11 mouse cellular contexts compared by ENCODE assay signal in the genomic region with DNA sequence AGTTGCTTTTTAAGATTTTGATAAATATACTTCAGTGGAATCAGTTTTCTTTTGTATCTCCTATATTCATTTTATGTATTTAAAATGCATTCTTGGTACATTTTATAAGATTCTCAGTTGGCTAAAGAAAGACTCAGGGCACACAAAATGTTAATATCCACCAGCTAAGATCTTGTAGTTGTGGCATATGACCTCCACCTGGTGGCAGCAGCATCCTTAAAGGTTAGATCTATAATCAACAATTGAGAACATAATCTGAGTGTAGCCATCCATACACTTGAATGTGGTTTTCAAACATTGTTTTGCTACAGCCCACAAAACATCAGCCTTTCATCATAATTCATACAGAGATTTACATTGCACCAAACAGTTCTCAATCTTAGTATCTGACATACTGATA.
DNase-seq lines count a peak whose midpoint lies in the region; ATAC-seq and TF ChIP-seq lines count a peak whose summit lies in the region.
"Had no signal": no experiment of that assay in that cellular context is flagged by ENCODE, and none has a peak within 500 bp of the region (broad histone marks: within the 10 kb centered on the region; RNA-seq: fewer than 3 reads in every experiment).

No protein-coding gene starts in this region.

- in situ Hi-C loops in CH12.LX (cut with MboI; ENCODE audit: low pct_ligation_motif_present, low pct_unique_long_range_greater_than_20kb, low sequenced_read_pairs), result no loop called here

- no peak for TF ChIP-seq EP300 in heart, postnatal 0 days (IDR thresholded peaks at IDR 0.05; ENCODE audit: low read depth)
- no peak for TF ChIP-seq EP300 in CH12.LX (IDR thresholded peaks at IDR 0.05; ENCODE audit: low read length)

- H3K79me2 ChIP-seq in CH12.LX (replicated peaks; ENCODE audit: control insufficient read depth, extremely low read depth, insufficient read depth, poor library complexity, severe bottlenecking), result no peaks in the 10 kb centered on the region

- peaks cover 9% of the 10 kb centered on the region; the same call in 1 of the 2 replicates for H3K4me1 ChIP-seq in heart, postnatal 0 days (ENCODE audit: control insufficient read depth, insufficient read depth)
- H3K4me1 ChIP-seq in CH12.LX (ENCODE audit: control insufficient read depth in 1 of 2, insufficient read depth in 2 of 2), result peaks cover 0 to 30% of the 10 kb centered on the region in 2 experiments; a peak in 2 of 4 replicates
- H3K4me1 ChIP-seq in kidney, embryonic 15.5 days, result no peaks in the 10 kb centered on the region

- H3K4me2 ChIP-seq in heart, postnatal 0 days (ENCODE audit: low read depth, low read length), result no peak overlapping the region
- no peak overlapping the region for H3K4me2 ChIP-seq in CH12.LX (ENCODE audit: insufficient read depth, low read depth, poor library complexity, severe bottlenecking)
- no peak overlapping the region for H3K4me2 ChIP-seq in kidney, embryonic 15.5 days

- no peak overlapping the region for H3K27ac ChIP-seq in heart, postnatal 0 days (ENCODE audit: low read depth)
- no peak overlapping the region for H3K27ac ChIP-seq in CH12.LX (ENCODE audit: insufficient read depth, low read depth)
- no peak overlapping the region for H3K27ac ChIP-seq in kidney, embryonic 15.5 days
- H3K27ac ChIP-seq: forebrain, embryonic 10.5 days had no signal

- TF ChIP-seq RAD21 in CH12.LX (IDR thresholded peaks at IDR 0.05; ENCODE audit: low read depth, low read length), result peak; percentile 47

- H3K9me3 ChIP-seq in heart, postnatal 0 days (replicated peaks; ENCODE audit: control insufficient read depth, low read length), result no peaks in the 10 kb centered on the region
- H3K9me3 ChIP-seq in CH12.LX (replicated peaks; ENCODE audit: low read length), result no peaks in the 10 kb centered on the region
- H3K9me3 ChIP-seq in kidney, embryonic 15.5 days (replicated peaks), result no peaks in the 10 kb centered on the region
- H3K9me3 ChIP-seq: forebrain, embryonic 10.5 days had no signal

- no peak overlapping the region for H3K4me3 ChIP-seq in heart, postnatal 0 days (ENCODE audit: low read depth, low read length)
- H3K4me3 ChIP-seq in CH12.LX (replicated peaks in 1 of 3; ENCODE audit: low read depth in 2 of 3, low read length in 2 of 3, poor library complexity in 1 of 3), result no peak overlapping the region
- no peak overlapping the region for H3K4me3 ChIP-seq in kidney, embryonic 15.5 days (replicated peaks)
- H3K4me3 ChIP-seq: forebrain, embryonic 10.5 days; myocyte had no signal

- ATAC-seq in heart, postnatal 0 days (ENCODE audit: insufficient read depth, low read depth), result no peak
- ATAC-seq in kidney, embryonic 15.5 days (replicated peaks; ENCODE audit: low FRiP score), result peak; percentile 40; the same call in 1 of the 2 replicates
- ATAC-seq in activated CD4-positive, CD25-positive, alpha-beta regulatory T cell, adult 4 months, result no peak

- TF ChIP-seq CTCF in heart, postnatal 0 days (IDR thresholded peaks at IDR 0.05; ENCODE audit: low read depth), result peak; percentile 44
- peak in 1 of 2 experiments; percentile 40; a peak in 1 of 4 replicates for TF ChIP-seq CTCF in CH12.LX (conservative IDR thresholded peaks at IDR 0.05 in 1 of 2, IDR thresholded peaks at IDR 0.05 in 1 of 2; ENCODE audit: low read depth in 2 of 2, low read length in 2 of 2)

- intact Hi-C loops in heart, postnatal 25 days (cut with DNase I), result loop anchor here (5.0 to 10.0 kb wide), 3 partner anchors 120 to 948 kb away; a partner anchor contains a TSS

- DNase-seq in heart, postnatal 0 days (ENCODE audit: low spot score), result no peak
- no peak for DNase-seq in heart, postnatal 25 days (ENCODE audit: low spot score)
- DNase-seq in 3T3-L1 (ENCODE audit: low read depth, low spot score) (peak; percentile 69), CH12.LX (ENCODE audit: extremely low read depth) (peak; percentile 3)
- DNase-seq in frontal cortex, postnatal 14 days (ENCODE audit: low spot score in 2 of 2), result no peak
- no peak for DNase-seq in frontal cortex, postnatal 25 days (ENCODE audit: low spot score in 2 of 2)
- DNase-seq: thymus, postnatal 4 days had no signal

- H3K27me3 ChIP-seq in heart, postnatal 0 days (ENCODE audit: control insufficient read depth, insufficient read depth, low read length), result no peaks in the 10 kb centered on the region
- no peaks in the 10 kb centered on the region for H3K27me3 ChIP-seq in CH12.LX (replicated peaks)
- H3K27me3 ChIP-seq in kidney, embryonic 15.5 days, result no peaks in the 10 kb centered on the region

- TF ChIP-seq POLR2A in CH12.LX (IDR thresholded peaks at IDR 0.05; ENCODE audit: low read depth, low read length), result no peak

- no peak overlapping the region for H3K9ac ChIP-seq in heart, postnatal 0 days (replicated peaks; ENCODE audit: low read depth, low read length)
- H3K9ac ChIP-seq in CH12.LX (ENCODE audit: insufficient read depth, low read depth), result no peak overlapping the region
- no peak overlapping the region for H3K9ac ChIP-seq in kidney, embryonic 15.5 days

- no peaks in the 10 kb centered on the region for H3K36me3 ChIP-seq in heart, postnatal 0 days (replicated peaks; ENCODE audit: control insufficient read depth, insufficient read depth, low read length)
- H3K36me3 ChIP-seq in CH12.LX (replicated peaks in 1 of 2; ENCODE audit: control insufficient read depth in 1 of 2, insufficient read depth in 1 of 2, low read length in 1 of 2), result peaks cover 0 to 17% of the 10 kb centered on the region in 2 experiments
- no peaks in the 10 kb centered on the region for H3K36me3 ChIP-seq in kidney, embryonic 15.5 days
- H3K36me3 ChIP-seq: forebrain, embryonic 10.5 days had no signal

- dilution Hi-C loops in CH12.LX (cut with MboI; ENCODE audit: extremely low pct_ligation_motif_present, extremely low pct_unique_long_range_greater_than_20kb, low sequenced_read_pairs), result no loop called here

TF ChIP-seq in CH12.LX, 34 proteins besides CTCF, POLR2A, EP300 and RAD21:
- TF ChIP-seq JUN (IDR thresholded peaks at IDR 0.05; ENCODE audit: insufficient read depth, low read depth, low read length), result no peak
- no peak for TF ChIP-seq NRF1 (IDR thresholded peaks at IDR 0.05; ENCODE audit: low read depth, low read length)
- no peak for TF ChIP-seq BHLHE40 (IDR thresholded peaks at IDR 0.05; ENCODE audit: low read depth, low read length)
- peak; percentile 34 for TF ChIP-seq SMC3 (IDR thresholded peaks at IDR 0.05; ENCODE audit: low read depth, low read length)
- TF ChIP-seq RCOR1 (conservative IDR thresholded peaks at IDR 0.05; ENCODE audit: low read depth, low read length), result no peak
TF ChIP-seq in CH12.LX: peak in this region for 1.

Comparison
In these comparisons a context has a peak if more than half of its experiments do, and no peak if none do; other contexts are left out.
1. DNase-seq: peak in 3T3-L1 (single experiment) and CH12.LX (single experiment); none in heart, postnatal 0 days (single experiment), heart, postnatal 25 days (single experiment), frontal cortex, postnatal 14 days (0 of 2) and frontal cortex, postnatal 25 days (0 of 2).